Mouse (Mus musculus) erythroblast, embryonic 14.5 days (primary cell): ENCODE measurements around the gene Txlng.

Experiments used
- GATA1 ChIP-seq: IDR thresholded peaks from 2 replicates; pipeline ENCODE4 v1.6.1; 2012; ENCODE audit warnings: low read length, inconsistent platforms, mixed read lengths
- TAL1 ChIP-seq: IDR thresholded peaks from 3 replicates; pipeline ENCODE4 v1.6.1; 2012; ENCODE audit warnings: low read length, inconsistent platforms, mixed read lengths

GRCm38 (mm10) chrX:162760115-162760942, 68.9 kb downstream of the Txlng start, which contains the start of gene Rbbp7:
- no peak for TF ChIP-seq GATA1
- TF ChIP-seq TAL1: no peak
